Mouse (Mus musculus) kidney, postnatal 4 days (tissue): ENCODE measurements around the gene Mboat1.

ENCODE experiments used
- DNase-seq, 2 experiments: peaks; one replicate each; pipeline ENCODE4 v3.0.0; 2021; ENCODE audit warnings: mixed read lengths in 2 of 2

The Mboat1 gene

GRCm38 (mm10) chr13:30186456-30186855 is 50.2 kb downstream of the Mboat1 start:
- peak; percentile 31 to 55 for DNase-seq

DNA sequence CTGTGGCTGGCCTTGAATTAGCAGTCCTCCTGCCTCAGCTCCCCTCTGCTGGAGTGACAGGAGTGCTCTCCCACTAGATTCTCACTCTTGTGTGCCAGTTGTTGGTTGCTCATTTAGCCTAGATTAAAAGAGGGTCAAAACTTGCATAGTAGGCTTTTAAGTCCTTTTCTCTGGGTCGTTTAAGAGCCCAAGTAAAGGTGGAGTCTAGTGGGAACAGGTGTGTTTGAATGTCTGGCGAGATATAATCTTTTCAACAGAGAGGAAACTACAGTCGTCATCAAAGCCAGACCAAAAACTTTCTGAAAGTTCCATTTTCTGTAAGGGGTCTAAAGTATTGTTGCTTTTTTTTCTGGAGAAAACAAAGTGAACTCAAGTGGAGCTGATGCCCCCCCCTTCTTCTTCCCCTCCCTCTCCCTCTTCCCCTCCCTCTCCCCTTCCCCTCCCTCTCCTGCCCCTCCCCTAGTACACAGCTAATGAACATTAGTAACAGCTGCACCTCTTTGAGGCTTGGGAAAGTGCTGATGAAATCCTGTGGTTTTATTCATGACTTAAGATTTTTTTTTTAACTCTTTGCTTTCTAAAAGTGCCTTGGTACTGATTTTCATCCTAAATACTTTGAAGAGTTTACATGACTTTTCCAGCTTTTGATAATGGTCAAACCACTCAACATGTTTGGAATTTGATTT is 55.9 kb downstream of the Mboat1 start:
- peak in 1 of 2 experiments; percentile 34 for DNase-seq

GRCm38 (mm10) chr13:30193363-30193762 is 57.1 kb downstream of the Mboat1 start:
- no peak for DNase-seq

DNA sequence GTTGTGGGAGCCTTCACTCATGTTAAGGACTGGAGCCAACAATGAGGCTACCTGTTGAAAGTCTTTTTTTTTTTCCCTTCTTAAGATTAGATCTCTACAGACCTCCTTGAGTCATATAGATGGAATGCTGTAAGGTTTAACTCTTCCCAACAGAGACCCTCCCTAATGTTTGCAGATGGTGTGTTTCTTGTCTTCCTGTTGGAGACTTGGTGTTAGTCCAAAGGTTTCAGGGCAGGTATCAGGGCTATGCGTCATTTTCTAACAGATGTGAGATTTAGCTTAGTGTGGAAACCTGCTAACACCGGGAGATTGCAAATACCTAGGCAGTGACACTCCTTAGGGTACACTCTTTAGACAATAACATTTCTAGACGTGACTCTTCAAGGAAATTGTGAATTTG is 58.5 kb downstream of the Mboat1 start:
- no peak for DNase-seq

- no peak for DNase-seq
Measured at GRCm38 (mm10) chr13:30196661-30197060, 60.4 kb downstream of the Mboat1 start.

- no peak for DNase-seq
Measured at GRCm38 (mm10) chr13:30198101-30198570, 61.8 kb downstream of the Mboat1 start.

DNA sequence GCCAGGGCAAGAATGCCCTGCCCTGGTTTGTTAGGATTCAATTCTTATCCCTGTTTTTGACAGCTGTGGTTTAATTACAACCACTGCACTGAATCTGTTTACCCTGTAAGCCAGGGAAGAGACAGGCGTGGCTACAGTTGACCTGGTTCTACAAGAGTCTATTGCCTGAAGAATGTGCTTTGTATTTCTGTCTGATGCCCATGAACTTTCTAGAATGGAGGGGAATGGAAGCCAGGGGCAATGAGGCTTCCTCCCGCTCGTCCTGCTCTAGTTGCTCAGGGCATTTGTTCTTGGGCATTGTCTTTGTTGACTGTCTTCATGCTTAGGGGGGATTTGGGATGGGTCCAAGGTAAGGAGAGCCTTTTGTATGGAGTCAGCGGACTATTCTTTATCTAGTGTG is 63.5 kb downstream of the Mboat1 start:
- DNase-seq: no peak

DNA sequence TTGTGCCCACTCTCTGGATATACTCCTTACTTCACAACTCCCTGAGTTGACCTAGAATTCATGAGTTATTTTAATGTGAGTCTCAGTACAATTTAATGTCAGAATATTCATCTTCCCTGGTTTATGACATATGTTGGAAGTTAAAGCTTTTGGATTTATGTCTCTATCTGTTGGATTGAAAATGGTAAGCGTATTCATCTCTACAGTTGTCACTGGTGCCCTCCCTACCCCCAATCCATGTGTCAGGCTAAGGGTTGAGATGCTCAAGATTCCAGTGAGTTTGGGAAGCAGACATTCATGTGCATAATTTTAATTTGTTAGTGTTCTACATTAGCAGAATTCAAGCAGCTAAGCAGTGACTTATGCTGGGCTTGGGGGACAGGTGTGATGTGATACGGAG is 64.4 kb downstream of the Mboat1 start:
- no peak for DNase-seq

DNA sequence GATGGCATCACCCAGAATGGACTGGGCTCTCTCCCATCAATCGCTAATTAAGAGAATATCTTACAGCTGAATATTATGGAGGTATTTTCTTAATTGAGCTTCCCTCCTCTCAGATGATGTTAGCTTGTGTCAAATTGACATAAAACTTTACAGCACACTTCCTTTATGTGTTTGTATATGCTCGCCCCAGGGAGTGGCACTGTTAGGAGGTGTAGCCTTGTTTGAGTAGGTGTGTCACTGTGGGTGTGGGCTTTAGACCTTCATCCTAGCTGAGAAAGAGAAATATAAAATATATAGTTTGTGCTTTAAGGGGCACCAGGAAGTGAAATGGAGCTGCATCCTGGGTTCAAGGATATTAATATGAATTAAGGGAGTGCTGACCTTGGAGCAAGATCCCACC is 66.7 kb downstream of the Mboat1 start:
- DNase-seq: no peak

GRCm38 (mm10) chr13:30208176-30208575 is 71.9 kb downstream of the Mboat1 start:
- no peak for DNase-seq

GRCm38 (mm10) chr13:30213276-30213675 is 77.0 kb downstream of the Mboat1 start:
- peak in 1 of 2 experiments; percentile 36 for DNase-seq

DNA sequence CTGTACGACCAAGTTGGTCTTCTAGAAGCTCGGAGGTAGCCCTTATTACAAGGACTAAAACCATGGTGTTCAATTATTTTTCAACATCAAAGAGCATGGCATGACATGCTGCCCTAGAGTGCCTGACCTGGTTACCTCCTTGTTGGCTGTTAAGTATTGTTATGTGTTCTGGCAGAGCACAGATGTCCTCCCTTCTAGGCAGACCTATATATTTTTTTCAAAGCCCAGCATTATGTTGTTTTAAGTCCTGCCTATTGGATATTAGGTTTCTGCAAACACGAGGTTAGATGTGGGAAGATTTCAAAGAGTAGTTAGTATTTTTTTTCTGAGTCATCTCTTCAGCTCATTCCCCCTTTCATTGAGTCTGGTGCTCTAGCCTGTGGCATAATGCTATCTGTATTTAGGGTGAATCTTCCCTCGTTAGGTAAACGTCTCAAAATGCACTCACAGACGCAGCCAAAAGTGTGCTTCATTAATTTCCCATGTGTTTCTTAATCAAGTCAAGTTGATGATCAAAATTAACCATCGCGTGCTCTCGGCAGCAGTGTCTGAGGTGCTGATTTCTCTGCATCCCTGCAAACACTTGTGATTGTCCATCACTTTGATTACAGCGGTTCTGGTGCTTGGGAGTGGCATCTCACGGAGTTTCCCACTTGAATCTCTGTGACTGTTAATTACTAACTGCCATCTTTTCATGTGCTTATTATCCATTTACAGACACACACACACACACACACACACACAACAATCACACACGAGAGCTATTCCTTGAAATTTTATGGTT is 81.5 kb downstream of the Mboat1 start:
- no peak for DNase-seq

- peak in 1 of 2 experiments; percentile 14 for DNase-seq
Measured at GRCm38 (mm10) chr13:30219597-30219996, 83.3 kb downstream of the Mboat1 start.

- DNase-seq: peak in 1 of 2 experiments; percentile 18
Measured at GRCm38 (mm10) chr13:30221316-30221715, 85.0 kb downstream of the Mboat1 start.

GRCm38 (mm10) chr13:30224114-30224513 is 87.8 kb downstream of the Mboat1 start:
- DNase-seq: no peak

DNA sequence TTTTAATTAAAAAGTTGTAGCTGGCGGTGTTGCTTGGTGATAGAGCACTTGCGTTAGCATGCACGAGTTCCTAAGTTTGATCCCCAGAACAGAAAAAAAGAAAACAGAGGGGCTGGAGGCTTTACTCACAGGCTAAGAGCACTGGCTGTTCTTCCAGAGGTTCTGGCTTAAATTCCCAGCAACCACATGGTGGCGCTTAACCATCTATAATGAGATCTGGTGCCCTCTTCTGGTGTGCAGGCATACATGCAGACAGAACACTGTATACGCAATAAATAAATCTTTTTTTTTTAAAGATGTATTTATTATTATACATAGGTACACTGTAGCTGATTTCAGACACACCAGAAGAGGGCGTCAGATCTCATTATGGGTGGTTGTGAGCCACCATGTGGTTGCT is 88.4 kb downstream of the Mboat1 start:
- DNase-seq: no peak

DNA sequence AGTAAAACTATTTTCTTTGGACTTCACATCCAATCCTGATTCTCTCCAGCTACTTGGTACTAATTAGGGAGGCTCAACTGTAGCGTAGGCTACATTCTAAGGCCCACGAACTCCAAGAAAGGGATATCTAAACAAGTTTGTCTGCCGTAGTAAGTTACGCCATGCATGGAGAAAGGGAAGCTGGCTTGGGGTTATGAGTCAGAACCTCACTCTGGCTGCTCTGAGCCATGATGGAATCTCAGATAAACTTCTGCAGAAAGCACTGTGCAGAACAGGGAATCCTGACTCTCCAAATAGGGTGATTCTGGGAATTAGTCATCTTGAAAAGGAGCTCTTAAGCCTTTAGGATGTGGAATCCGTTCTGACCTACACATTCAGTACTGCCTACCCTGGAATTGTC is 92.5 kb downstream of the Mboat1 start:
- no peak for DNase-seq

GRCm38 (mm10) chr13:30229625-30230139 is 93.4 kb downstream of the Mboat1 start:
- no peak for DNase-seq

GRCm38 (mm10) chr13:30235056-30235750 is 98.9 kb downstream of the Mboat1 start:
- DNase-seq: peak in 1 of 2 experiments; percentile 22

DNA sequence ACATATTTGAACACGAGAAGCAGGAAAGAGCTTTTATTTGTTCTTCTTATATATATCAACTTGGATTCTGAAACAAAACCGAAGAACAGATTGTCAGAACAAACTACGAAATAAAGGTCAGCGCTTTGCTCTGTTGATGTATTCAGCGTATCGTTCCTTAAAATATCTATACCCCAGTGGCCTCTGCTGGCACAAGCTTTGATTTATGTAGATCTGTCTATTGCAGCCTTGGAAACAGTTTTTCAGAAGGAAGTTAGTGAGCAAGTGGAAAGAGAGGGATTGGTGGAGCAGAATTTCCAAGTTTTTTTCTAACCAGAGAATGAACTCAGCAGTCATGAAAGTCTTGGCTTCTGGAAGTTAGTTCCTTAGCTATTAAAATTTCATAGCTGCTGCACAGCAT is 103.1 kb downstream of the Mboat1 start:
- no peak for DNase-seq

DNA sequence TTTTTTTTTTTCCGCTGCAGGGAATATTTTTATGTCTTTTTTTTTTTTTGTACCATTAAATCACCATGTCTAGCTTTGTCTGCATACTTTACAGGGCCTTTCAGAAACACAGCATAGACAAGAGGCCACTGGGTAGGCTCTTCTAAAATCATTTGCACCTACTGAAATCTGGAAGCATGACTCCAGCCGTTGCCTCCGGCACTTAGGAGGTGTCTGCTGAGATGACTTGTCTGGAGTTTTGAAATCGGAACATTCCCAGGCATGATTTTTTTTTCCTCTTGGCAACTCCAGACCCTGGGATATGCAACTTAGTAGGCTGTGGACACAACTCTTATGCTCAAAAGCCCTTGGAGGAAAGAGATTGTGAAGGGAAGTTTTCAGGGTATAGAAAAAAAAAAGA is 109.3 kb downstream of the Mboat1 start:
- no peak for DNase-seq

- peak in 1 of 2 experiments; percentile 41 for DNase-seq
Measured at GRCm38 (mm10) chr13:30250341-30250905, 114.1 kb downstream of the Mboat1 start.

GRCm38 (mm10) chr13:30251431-30251830 is 115.1 kb downstream of the Mboat1 start:
- DNase-seq: no peak
